Mouse (Mus musculus) G1E (cell line): ENCODE results near the gene Nudcd2. TPM values are rescaled to one million over a fixed set of nuclear protein-coding genes. Genes with fewer than 3 reads are reported as not detected.
A peak's percentile ranks its signal among the peaks of the same experiment; 100 is the strongest.

ENCODE experiments used
- ATAC-seq: 2 replicates; pipeline ENCODE4 v1.8.0; 2016; ENCODE audit warnings: mild to moderate bottlenecking; ENCODE audit not compliant: insufficient number of reproducible peaks, poor library complexity, low FRiP score, severe bottlenecking; ENCODE audit errors: extremely low read depth
- DNase-seq: peaks from one replicate; pipeline ENCODE4 v3.0.0; 2012; ENCODE audit warnings: low spot score
- H3K27me3 ChIP-seq: 2 replicates; pipeline ENCODE4 v1.6.1; 2012; ENCODE audit warnings: mild to moderate bottlenecking, low read length, inconsistent platforms; ENCODE audit not compliant: insufficient read depth
- H3K36me3 ChIP-seq: replicated peaks from 2 replicates; pipeline ENCODE3; 2012; ENCODE audit warnings: mild to moderate bottlenecking, inconsistent platforms
- H3K4me1 ChIP-seq: 2 replicates; pipeline ENCODE4 v1.6.1; 2012; ENCODE audit warnings: low read depth, low read length, inconsistent platforms, mixed read lengths; ENCODE audit not compliant: insufficient read depth
- H3K4me3 ChIP-seq: 2 replicates; pipeline ENCODE4 v1.5.1; 2012; ENCODE audit warnings: low read depth, mild to moderate bottlenecking, inconsistent platforms, low read length, moderate library complexity, mixed read lengths
- H3K9me3 ChIP-seq: replicated peaks from 2 replicates; pipeline ENCODE4 v1.6.1; 2012; ENCODE audit warnings: inconsistent platforms
- CTCF ChIP-seq: IDR thresholded peaks from 2 replicates; pipeline ENCODE4 v1.5.1; 2012; ENCODE audit warnings: low read depth, low read length, inconsistent platforms, mixed read lengths
- GATA1 ChIP-seq: IDR thresholded peaks from 2 replicates; pipeline ENCODE4 v1.6.1; 2012; ENCODE audit warnings: borderline replicate concordance, low read length, inconsistent platforms, mixed read lengths
- GATA2 ChIP-seq: IDR thresholded peaks from 2 replicates; pipeline ENCODE4 v1.6.1; 2012; ENCODE audit warnings: low read depth, low read length, inconsistent platforms, borderline replicate concordance
- POLR2AphosphoS5 ChIP-seq: IDR thresholded peaks from 2 replicates; pipeline ENCODE4 v1.6.1; 2012; ENCODE audit warnings: low read depth, low read length, inconsistent platforms; ENCODE audit not compliant: insufficient replicate concordance
- TAL1 ChIP-seq: conservative IDR thresholded peaks from 2 replicates; pipeline ENCODE4 v1.6.1; 2012; ENCODE audit warnings: low read depth, low read length, inconsistent platforms, mixed read lengths
- polyA plus RNA-seq: library from polyadenylated mRNA; stranded (reverse); fragments of >175 nt; gene quantifications from 2 replicates; pipeline ENCODE4 v1.2.3, GENCODE M21; 2012
- total RNA-seq, 2 experiments: library from RNA; stranded (forward) in 1 of 2; stranded (reverse) in 1 of 2; fragments of 200-1000 nt in 1 of 2; fragments of >200 nt in 1 of 2; fragmentation: Nextera tagmentation in 1 of 2; gene quantifications; 2 replicates each; pipeline ENCODE4 v1.2.3; 2014 to 2017

Nudcd2 gene
- total and polyA plus RNA-seq, 3 experiments, result 54.0 to 183 (median 129) TPM

- Histone ChIP-seq H3K4me3 (no peak overlapping the region), H3K36me3 (peaks cover 58% of the 10 kb centered on the region), H3K9me3 (no peaks in the 10 kb centered on the region), H3K4me1 (peaks cover 9% of the 10 kb centered on the region), H3K27me3 (no peaks in the 10 kb centered on the region)
- DNase-seq (no peak), ATAC-seq (no peak; the same call in 1 of the 2 replicates)
- peak; percentile 58; the same call in 1 of the 2 replicates for TF ChIP-seq POLR2AphosphoS5
- TF ChIP-seq CTCF, result no peak
These were observed 14.2 kb downstream of the Nudcd2 start for GRCm38 (mm10) chr11:40747716-40748115.

GRCm38 (mm10) chr11:40753836-40754235, 20.4 kb downstream of the Nudcd2 start:
- peaks cover 42% of the 10 kb centered on the region for H3K36me3 ChIP-seq
- DNase-seq, result no peak
- no peaks in the 10 kb centered on the region for H3K9me3 ChIP-seq
- ATAC-seq, result no peak
- no peak for TF ChIP-seq CTCF
- TF ChIP-seq GATA2, result no peak
- no peak for TF ChIP-seq TAL1
- no peak for TF ChIP-seq GATA1
- no peak for TF ChIP-seq POLR2AphosphoS5
- no peaks in the 10 kb centered on the region for H3K27me3 ChIP-seq
- H3K4me3 ChIP-seq, result peak overlapping the region; percentile 94
- H3K4me1 ChIP-seq, result peaks cover 26% of the 10 kb centered on the region

- peak; percentile 18 for DNase-seq
- Histone ChIP-seq H3K9me3 (no peaks in the 10 kb centered on the region), H3K4me1 (peaks cover 26% of the 10 kb centered on the region), H3K36me3 (peaks cover 38% of the 10 kb centered on the region), H3K27me3 (no peaks in the 10 kb centered on the region), H3K4me3 (peak overlapping the region; percentile 94)
- no peak for ATAC-seq
- TF ChIP-seq CTCF (no peak), GATA1 (no peak), TAL1 (no peak), POLR2AphosphoS5 (no peak), GATA2 (no peak)
These were observed 21.2 kb downstream of the Nudcd2 start for GRCm38 (mm10) chr11:40754664-40755107.

GRCm38 (mm10) chr11:40755109-40755627, 21.7 kb downstream of the Nudcd2 start, which contains the start of gene Ccng1:
Gene Ccng1, minus strand, starts transcription at chr11:40755311.
- no peaks in the 10 kb centered on the region for H3K9me3 ChIP-seq
- no peaks in the 10 kb centered on the region for H3K27me3 ChIP-seq
- DNase-seq (peak; percentile 91), ATAC-seq (peak; percentile 97)
- H3K36me3 ChIP-seq, result peaks cover 34% of the 10 kb centered on the region
- TF ChIP-seq CTCF (no peak), TAL1 (no peak), POLR2AphosphoS5 (no peak), GATA2 (no peak), GATA1 (no peak)
- peak within 1 kb of the TSS; percentile 94 for H3K4me3 ChIP-seq
- H3K4me1 ChIP-seq, result peaks cover 26% of the 10 kb centered on the region

GRCm38 (mm10) chr11:40755968-40756367, 22.5 kb downstream of the Nudcd2 start:
- TF ChIP-seq CTCF (no peak), GATA2 (no peak), POLR2AphosphoS5 (no peak)
- Histone ChIP-seq H3K4me1 (peaks cover 26% of the 10 kb centered on the region), H3K9me3 (no peaks in the 10 kb centered on the region), H3K27me3 (no peaks in the 10 kb centered on the region), H3K4me3 (peak overlapping the region; percentile 39; the same call in 1 of the 2 replicates), H3K36me3 (peaks cover 26% of the 10 kb centered on the region)
- ATAC-seq, result no peak
- no peak for DNase-seq

- Histone ChIP-seq H3K4me3 (no peak overlapping the region), H3K36me3 (no peaks in the 10 kb centered on the region), H3K9me3 (no peaks in the 10 kb centered on the region), H3K4me1 (peaks cover 10% of the 10 kb centered on the region), H3K27me3 (0 out of 2 replicates have a peak, but pooled peaks cover 6% of the 10 kb centered on the region)
- DNase-seq, result no peak
- TF ChIP-seq POLR2AphosphoS5 (no peak), CTCF (no peak), GATA1 (no peak), TAL1 (no peak), GATA2 (no peak)
- ATAC-seq, result no peak
These were observed 26.4 kb downstream of the Nudcd2 start for GRCm38 (mm10) chr11:40759896-40760295.

- DNase-seq (peak; percentile 12), ATAC-seq (peak; percentile 87)
- H3K4me1 ChIP-seq, result no peaks in the 10 kb centered on the region
- no peaks in the 10 kb centered on the region for H3K9me3 ChIP-seq
- H3K27me3 ChIP-seq, result peaks cover 7% of the 10 kb centered on the region; the same call in 1 of the 2 replicates
- H3K36me3 ChIP-seq, result no peaks in the 10 kb centered on the region
- no peak for TF ChIP-seq GATA1
- peak; percentile 55 for TF ChIP-seq CTCF
- H3K4me3 ChIP-seq, result no peak overlapping the region
These were observed 29.9 kb downstream of the Nudcd2 start for GRCm38 (mm10) chr11:40763395-40763794.
